Mouse (Mus musculus) T-helper 2 cell (primary cell): ENCODE data around the gene Tpra1.

Experiments
- in situ Hi-C: fragments of 300-600 bp; cut with MboI, MseI; formaldehyde crosslinking; loops from one replicate; pipeline ENCODE4 v1.15.1; 2025; ENCODE audit warnings: high pct_unique_total_duplicates

Tpra1 gene

GRCm38 (mm10) chr6:88926870-88927269 is 24.8 kb downstream of the Tpra1 start:
- in situ Hi-C loops: no loop called here

GRCm38 (mm10) chr6:88927595-88927994 is 25.5 kb downstream of the Tpra1 start:
- in situ Hi-C loops: no loop called here

GRCm38 (mm10) chr6:88928026-88928425 is 26.0 kb downstream of the Tpra1 start:
- in situ Hi-C loops: no loop called here

- in situ Hi-C loops: no loop called here
Observed at GRCm38 (mm10) chr6:88928576-88928975, 26.5 kb downstream of the Tpra1 start.

- in situ Hi-C loops: no loop called here
Observed at GRCm38 (mm10) chr6:88929451-88929850, 27.4 kb downstream of the Tpra1 start.

- in situ Hi-C loops: loop anchor here (10.0 kb wide), 2 partner anchors 345 to 415 kb away; no protein-coding TSS in a partner anchor
Observed at GRCm38 (mm10) chr6:88930049-88930448, 28.0 kb downstream of the Tpra1 start.

DNA sequence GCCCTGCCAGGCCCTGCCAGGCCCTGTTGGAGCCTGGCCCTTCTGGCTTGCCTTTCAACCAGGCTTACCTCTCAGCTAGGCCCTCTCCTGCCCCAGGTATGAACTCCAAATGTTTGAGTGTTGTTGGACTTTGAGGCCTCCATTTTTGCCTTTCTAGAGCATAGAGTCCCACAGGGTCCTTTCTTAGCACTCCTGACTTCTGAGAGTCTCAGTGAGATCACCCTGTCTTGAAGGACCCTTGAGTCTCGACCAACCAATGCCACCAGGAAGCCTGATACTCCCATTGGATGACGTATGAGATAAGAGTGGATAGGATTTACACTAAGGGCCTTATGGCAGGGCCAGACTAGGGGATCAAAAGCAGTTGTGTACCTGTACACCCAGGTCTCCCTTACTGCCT is 29.4 kb downstream of the Tpra1 start:
- in situ Hi-C loops: loop anchor here (10.0 kb wide), 2 partner anchors 343 to 413 kb away; no protein-coding TSS in a partner anchor

- in situ Hi-C loops: loop anchor here (10.0 kb wide), 2 partner anchors 341 to 411 kb away; no protein-coding TSS in a partner anchor
Observed at GRCm38 (mm10) chr6:88934132-88934531, 32.1 kb downstream of the Tpra1 start.

DNA sequence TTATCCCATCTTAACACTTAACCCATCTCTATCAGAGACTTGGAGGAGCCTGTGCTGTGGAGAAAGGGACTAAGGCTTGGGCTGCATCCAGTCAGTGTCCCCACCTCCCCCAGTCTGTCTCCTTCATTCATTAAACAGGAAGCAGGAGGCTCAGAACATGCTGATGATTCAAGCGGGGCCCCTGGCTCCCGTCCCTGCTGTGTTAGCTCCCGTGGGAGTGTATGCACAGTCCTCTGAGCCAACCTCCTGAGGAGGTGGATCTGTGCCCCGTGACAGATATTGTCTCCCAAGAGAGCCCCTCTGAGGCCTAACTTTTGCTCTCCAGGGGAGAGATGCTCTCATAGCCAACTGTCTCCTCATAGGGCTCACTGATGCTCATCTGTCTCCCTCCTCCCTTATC is 32.8 kb downstream of the Tpra1 start:
- in situ Hi-C loops: loop anchor here (5.0 to 10.0 kb wide), 3 partner anchors 340 to 617 kb away; no protein-coding TSS in a partner anchor

DNA sequence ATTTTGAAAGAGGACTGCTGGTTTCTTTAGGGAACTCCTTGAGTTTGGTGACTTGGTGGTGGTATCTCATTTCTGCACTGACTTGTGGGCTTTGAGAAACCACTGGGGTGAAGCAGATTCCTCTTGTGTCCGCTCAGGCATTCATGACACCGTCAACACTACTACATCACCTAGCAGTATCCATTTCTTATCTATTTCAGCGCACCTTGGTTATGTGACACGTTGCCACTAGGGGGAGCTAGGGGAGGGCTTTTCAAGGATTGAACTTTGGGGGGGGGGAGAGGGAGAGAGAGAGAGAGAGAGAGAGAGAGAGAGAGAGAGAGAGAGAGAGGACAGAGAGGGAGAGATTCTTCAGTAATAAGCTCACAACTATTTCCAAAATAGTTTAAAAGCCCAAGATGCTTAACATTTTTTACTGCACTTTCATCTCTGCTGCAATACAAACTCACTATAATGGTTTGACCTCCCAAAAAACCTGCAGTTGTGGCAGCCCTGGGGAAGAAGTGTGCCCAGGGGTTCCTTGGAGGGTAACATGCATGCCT is 33.8 kb downstream of the Tpra1 start:
- in situ Hi-C loops: loop anchor here (5.0 to 10.0 kb wide), 3 partner anchors 339 to 616 kb away; no protein-coding TSS in a partner anchor

- in situ Hi-C loops: loop anchor here (5.0 to 10.0 kb wide), 3 partner anchors 338 to 616 kb away; no protein-coding TSS in a partner anchor
Observed at GRCm38 (mm10) chr6:88936342-88937213, 34.5 kb downstream of the Tpra1 start.

- in situ Hi-C loops: loop anchor here (5.0 to 10.0 kb wide), 3 partner anchors 338 to 615 kb away; no protein-coding TSS in a partner anchor
Observed at GRCm38 (mm10) chr6:88937214-88937549, 35.1 kb downstream of the Tpra1 start.

DNA sequence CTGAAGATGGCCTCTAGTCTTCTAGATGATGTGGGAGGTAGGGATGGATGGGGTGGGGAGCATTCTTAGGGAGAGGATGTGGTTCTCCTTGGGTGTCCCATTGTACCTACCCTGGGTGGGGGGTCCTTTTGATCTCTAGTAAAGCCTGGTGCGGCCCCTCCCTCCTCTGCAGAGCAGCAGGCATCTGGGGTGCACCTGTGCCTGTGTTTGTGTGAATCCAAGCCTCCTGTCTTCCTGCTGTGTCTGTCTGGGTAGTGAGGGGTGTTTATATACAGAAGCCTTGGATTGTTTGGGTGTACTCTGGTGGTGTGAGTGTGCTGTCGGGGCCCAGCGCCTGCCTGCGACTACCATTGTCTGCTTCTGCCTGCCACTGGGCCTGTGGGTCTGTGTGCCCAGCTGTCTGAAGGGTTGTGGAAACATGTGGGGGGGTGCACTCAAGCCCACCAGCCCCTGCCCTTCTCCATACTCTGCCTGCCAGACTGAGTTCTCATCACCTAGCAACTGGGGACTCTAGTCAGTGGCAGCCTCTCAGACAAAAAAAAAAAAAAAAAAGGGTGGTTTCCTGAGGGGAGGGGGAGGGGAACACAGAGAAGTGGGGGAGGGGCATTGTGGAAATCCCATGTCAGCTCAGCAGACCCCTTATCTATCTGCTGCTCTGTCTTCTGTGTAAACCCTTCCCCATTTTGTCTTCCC is 36.1 kb downstream of the Tpra1 start:
- in situ Hi-C loops: loop anchor here (5.0 to 10.0 kb wide), 3 partner anchors 337 to 614 kb away; no protein-coding TSS in a partner anchor

- in situ Hi-C loops: loop anchor here (5.0 to 10.0 kb wide), 3 partner anchors 336 to 614 kb away; no protein-coding TSS in a partner anchor
Observed at GRCm38 (mm10) chr6:88938664-88939055, 36.6 kb downstream of the Tpra1 start.

- in situ Hi-C loops: loop anchor here (5.0 to 10.0 kb wide), 3 partner anchors 335 to 613 kb away; no protein-coding TSS in a partner anchor
Observed at GRCm38 (mm10) chr6:88939281-88940089, 37.4 kb downstream of the Tpra1 start.

DNA sequence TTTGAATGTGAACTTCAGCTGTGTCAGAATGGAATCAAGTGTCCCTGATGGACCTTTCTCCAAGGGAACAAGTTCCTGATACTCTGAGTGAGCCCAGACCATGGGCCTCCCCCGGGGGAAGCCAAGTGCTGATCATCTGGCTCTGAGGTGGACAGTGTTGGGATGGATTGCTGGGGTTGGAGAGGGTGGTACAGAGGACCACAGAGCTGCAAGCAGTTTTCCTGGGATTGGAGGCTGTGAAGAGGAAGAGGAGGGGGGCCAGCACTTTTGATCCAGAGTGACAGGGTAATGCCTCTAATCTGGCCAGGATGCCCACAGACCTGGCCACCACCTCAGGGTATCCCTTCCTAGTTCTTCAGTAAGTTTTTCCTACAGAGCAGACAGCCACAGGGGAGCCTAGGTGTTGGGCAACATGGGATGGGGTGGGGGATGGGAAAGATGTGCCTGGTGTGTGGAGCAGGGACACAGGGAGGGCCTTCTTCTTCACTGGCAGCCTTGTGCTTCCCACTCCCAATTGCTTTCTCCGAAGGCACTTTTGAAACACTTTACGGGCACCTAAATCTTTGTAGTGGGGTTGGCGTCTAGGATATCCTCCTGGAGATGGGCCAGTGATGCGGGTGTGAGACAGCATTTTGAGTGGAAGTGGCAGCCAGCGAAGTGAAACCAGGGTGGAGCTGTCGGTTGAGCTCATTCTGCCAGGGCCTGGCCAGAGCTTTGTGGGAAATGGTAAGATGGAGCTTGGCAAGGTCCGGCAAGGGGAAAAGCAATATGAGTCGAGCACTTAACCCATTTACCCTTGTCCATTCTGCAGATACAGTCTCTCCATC is 38.3 kb downstream of the Tpra1 start:
- in situ Hi-C loops: no loop called here

DNA sequence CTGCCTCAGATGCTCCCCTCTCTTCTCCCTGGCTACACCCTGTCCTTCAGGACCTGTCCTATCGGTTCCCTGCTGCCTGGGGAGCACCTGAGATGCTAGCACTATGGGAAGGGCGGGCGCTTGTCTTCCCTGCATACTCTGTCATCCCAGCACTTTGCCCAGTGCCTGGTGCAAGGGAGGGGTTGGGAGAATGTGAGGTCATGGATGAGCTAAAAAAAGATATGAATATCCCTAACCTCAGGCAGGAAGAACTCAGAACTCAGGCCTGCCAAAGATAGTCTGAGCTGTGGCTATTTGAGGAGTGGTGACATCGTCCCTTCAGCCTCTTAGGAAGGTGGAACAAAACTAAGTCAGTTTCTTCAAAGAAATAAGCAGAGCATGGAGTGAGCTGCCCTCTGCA is 39.6 kb downstream of the Tpra1 start:
- in situ Hi-C loops: no loop called here

DNA sequence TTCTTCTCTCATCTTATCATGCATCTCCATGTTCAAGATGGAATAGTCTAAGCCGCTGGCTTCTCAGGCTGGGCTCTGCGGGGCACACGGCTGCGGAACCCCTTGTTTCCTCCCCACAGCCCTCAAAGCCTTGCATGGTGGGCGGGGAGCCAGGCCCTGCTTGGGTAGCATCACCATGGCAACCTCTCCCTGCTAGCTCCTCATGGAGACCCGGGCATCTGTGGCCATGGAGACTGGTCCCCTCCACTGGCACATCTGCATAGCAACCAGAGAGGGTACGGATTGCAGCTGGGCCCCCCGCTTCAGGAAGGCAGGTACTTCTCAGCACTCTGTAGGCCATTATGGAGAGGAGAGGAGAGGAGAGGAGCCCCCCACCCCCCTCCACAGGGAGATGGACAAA is 40.5 kb downstream of the Tpra1 start:
- in situ Hi-C loops: no loop called here

DNA sequence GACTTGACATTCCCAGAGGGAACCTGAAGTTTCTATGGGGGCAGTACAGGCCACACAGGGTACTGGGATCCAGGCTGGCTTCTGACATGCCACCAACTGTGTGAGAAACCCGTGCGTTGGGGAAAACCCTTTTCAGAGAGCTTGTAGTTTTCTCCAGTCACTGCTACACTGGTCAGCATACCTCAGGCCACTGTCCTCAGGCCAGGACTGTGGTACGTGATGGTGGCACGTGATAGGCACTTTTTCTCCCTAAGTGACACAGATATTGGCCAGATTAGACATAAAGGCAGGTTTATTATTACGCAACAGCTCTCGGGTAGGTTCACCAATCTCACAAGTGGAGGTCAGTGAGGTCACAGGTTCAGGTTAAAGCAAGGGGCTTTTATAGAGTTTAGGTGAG is 41.6 kb downstream of the Tpra1 start:
- in situ Hi-C loops: no loop called here

DNA sequence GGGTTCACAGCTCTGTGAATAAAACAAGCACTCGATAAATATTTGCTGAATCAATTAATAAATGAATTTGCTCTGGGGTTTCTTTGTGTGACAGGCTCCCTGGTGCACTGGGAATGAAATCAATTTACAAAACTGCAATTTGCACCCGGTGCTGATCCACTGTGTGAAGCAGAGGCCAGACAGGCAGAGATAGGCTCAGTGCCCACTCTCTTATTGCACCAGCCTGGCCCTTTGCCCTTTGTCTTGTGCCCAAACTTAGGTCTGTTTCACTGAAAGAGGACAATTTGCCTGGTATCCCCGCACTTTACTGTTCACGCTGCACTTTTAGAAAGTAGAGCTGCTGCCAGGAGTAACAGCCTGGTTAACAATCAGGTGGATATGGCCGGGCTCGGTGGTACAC is 44.4 kb downstream of the Tpra1 start:
- in situ Hi-C loops: no loop called here
